Comparison of ENCODE assay signal across 8 mouse cellular contexts in the genomic region with DNA sequence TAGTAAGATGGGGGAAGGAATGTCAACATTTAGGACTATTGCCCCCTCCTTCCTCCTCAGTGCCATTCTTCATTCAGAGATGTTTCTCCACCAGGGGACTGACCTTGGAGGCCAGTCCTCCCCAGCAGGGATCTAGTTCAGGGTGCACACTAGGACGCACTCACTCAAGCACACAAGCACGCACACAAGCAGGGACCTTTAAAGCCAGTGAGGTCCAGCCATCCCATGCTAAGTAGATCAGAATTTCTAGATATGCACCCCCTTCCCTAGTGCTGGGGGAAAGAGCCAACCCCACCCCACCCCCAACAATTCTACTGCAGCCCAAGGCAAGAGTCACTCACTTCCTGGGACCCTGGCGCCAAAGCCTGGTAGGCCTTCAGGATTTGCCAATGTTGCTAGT.
DNase-seq lines count a peak whose midpoint lies in the region; ATAC-seq lines count a peak whose summit lies in the region.
"Not testable (repeated sequence)": the region's sequence is repeated elsewhere in the genome, so short reads cannot be mapped to it uniquely, and the experiment has no call there.

No protein-coding gene starts in this region.

- not testable (repeated sequence) for H3K36me3 ChIP-seq in embryonic facial prominence, embryonic 11.5 days (replicated peaks; ENCODE audit: control insufficient read depth, insufficient read depth, low read depth, low read length); hindbrain, embryonic 15.5 days; neural tube, embryonic 13.5 days

- not testable (repeated sequence) for H3K9ac ChIP-seq in embryonic facial prominence, embryonic 11.5 days (replicated peaks; ENCODE audit: low read length); hindbrain, embryonic 15.5 days; neural tube, embryonic 13.5 days

- not testable (repeated sequence) for H3K9me3 ChIP-seq in embryonic facial prominence, embryonic 11.5 days (replicated peaks; ENCODE audit: control insufficient read depth, low read length); hindbrain, embryonic 15.5 days; neural tube, embryonic 13.5 days

- not testable (repeated sequence) for H3K27ac ChIP-seq in embryonic facial prominence, embryonic 11.5 days (replicated peaks; ENCODE audit: low read depth, low read length); hindbrain, embryonic 15.5 days (replicated peaks); neural tube, embryonic 13.5 days (replicated peaks)

- WGBS in embryonic facial prominence, embryonic 11.5 days, result no CpG with 5 or more reads among the region's 3 CpGs
- 85% methylated on average over 2 of the region's 3 CpGs for WGBS in hindbrain, embryonic 15.5 days
- 84% methylated on average over 3 of the region's 3 CpGs for WGBS in neural tube, embryonic 13.5 days

- ATAC-seq in embryonic facial prominence, embryonic 11.5 days (replicated peaks; ENCODE audit: insufficient number of reproducible peaks, low FRiP score, low TSS enrichment, low read depth), result peak; percentile 81; the same call in 1 of the 2 replicates
- ATAC-seq in granulocyte monocyte progenitor cell, adult 5-6 weeks (replicated peaks; ENCODE audit: poor library complexity, severe bottlenecking), result 0 out of 2 replicates have a peak, but pooled peaks have one; percentile 35
- ATAC-seq in hindbrain, embryonic 15.5 days (ENCODE audit: low FRiP score, low read depth), result peak; percentile 81; the same call in 1 of the 2 replicates
- peak; percentile 67; the same call in 1 of the 2 replicates for ATAC-seq in megakaryocyte-erythroid progenitor cell, adult 5-6 weeks (replicated peaks; ENCODE audit: low FRiP score, low TSS enrichment, poor library complexity, severe bottlenecking)
- ATAC-seq in neural tube, embryonic 13.5 days (ENCODE audit: low read depth), result peak; percentile 72; the same call in 1 of the 2 replicates

- not testable (repeated sequence) for H3K27me3 ChIP-seq in embryonic facial prominence, embryonic 11.5 days (ENCODE audit: control insufficient read depth, insufficient read depth, low read length); hindbrain, embryonic 15.5 days; neural tube, embryonic 13.5 days

- not testable (repeated sequence) for H3K4me1 ChIP-seq in embryonic facial prominence, embryonic 11.5 days (ENCODE audit: control insufficient read depth, insufficient read depth, low read length); hindbrain, embryonic 15.5 days (replicated peaks); neural tube, embryonic 13.5 days (replicated peaks)

- H3K4me2 ChIP-seq in embryonic facial prominence, embryonic 11.5 days (ENCODE audit: low read depth, low read length); hindbrain, embryonic 15.5 days; neural tube, embryonic 13.5 days: not testable (repeated sequence)

- not testable (repeated sequence) for DNase-seq in embryonic facial prominence, embryonic 11.5 days (ENCODE audit: low spot score)
- DNase-seq in kidney, adult 9 months, result peak; percentile 37
- DNase-seq in layer of hippocampus, postnatal 14 days (ENCODE audit: low spot score in 2 of 2), result peak; percentile 13 to 25
- peak; percentile 14 for DNase-seq in thymus, postnatal 14 days

- H3K4me3 ChIP-seq in embryonic facial prominence, embryonic 11.5 days (ENCODE audit: low read depth, low read length); hindbrain, embryonic 15.5 days; neural tube, embryonic 13.5 days: not testable (repeated sequence)
